Mouse (Mus musculus) midbrain, embryonic 16.5 days (tissue): ENCODE measurements around the gene Hsf5. TPM values are rescaled to one million over a fixed set of nuclear protein-coding genes. Genes with fewer than 3 reads are reported as not detected.

Source experiments
- ATAC-seq: fragments of 200-750 bp; cut with Nextera tagmentation; 2 replicates; pipeline ENCODE4 v1.8.0; 2017; ENCODE audit warnings: moderate TSS enrichment
- H3K27ac ChIP-seq: fragments of 300-500 bp; sonication (generic); 2 replicates; pipeline ENCODE4 v1.5.1; 2014; ENCODE audit warnings: mild to moderate bottlenecking, low read length, mixed read lengths
- H3K27me3 ChIP-seq: fragments of 300-500 bp; sonication (generic); 2 replicates; pipeline ENCODE4 v1.6.1; 2014; ENCODE audit warnings: low read depth, low read length, mixed read lengths; ENCODE audit not compliant: control insufficient read depth, insufficient read depth
- H3K36me3 ChIP-seq: fragments of 300-500 bp; sonication (generic); 2 replicates; pipeline ENCODE4 v1.6.1; 2014; ENCODE audit warnings: mild to moderate bottlenecking, low read length, moderate library complexity, mixed read lengths; ENCODE audit not compliant: control insufficient read depth, insufficient read depth
- H3K4me1 ChIP-seq: fragments of 300-500 bp; sonication (generic); 2 replicates; pipeline ENCODE4 v1.6.1; 2014; ENCODE audit warnings: mild to moderate bottlenecking, low read length, mixed read lengths; ENCODE audit not compliant: control insufficient read depth, insufficient read depth
- H3K4me2 ChIP-seq: fragments of 300-500 bp; sonication (generic); 2 replicates; pipeline ENCODE4 v1.6.1; 2014; ENCODE audit warnings: mild to moderate bottlenecking, low read length, mixed read lengths
- H3K4me3 ChIP-seq: fragments of 300-500 bp; sonication (generic); 2 replicates; pipeline ENCODE4 v1.5.1; 2014; ENCODE audit warnings: low read depth, mild to moderate bottlenecking, low read length, moderate library complexity, mixed read lengths
- H3K9ac ChIP-seq: fragments of 300-500 bp; sonication (generic); 2 replicates; pipeline ENCODE4 v1.6.1; 2014; ENCODE audit warnings: low read depth, low read length, mixed read lengths
- H3K9me3 ChIP-seq: fragments of 300-500 bp; sonication (generic); replicated peaks from 2 replicates; pipeline ENCODE4 v1.6.1; 2014; ENCODE audit warnings: mild to moderate bottlenecking, low read length, mixed read lengths; ENCODE audit not compliant: control insufficient read depth, poor library complexity, severe bottlenecking
- WGBS: fragments of 180-500 bp; shearing (Covaris S2); extraction: QIAGEN DNeasy Blood & Tissue Kit; methylation state at CpG from one replicate; pipeline ENCODE4 v1.1.7; 2014; 5-methylcytosine and 5-hydroxymethylcytosine counted together
- polyA plus RNA-seq: library from polyadenylated mRNA; unstranded; fragments of >200 nt; fragmentation: Nextera tagmentation; extraction: Ambion mirVana; gene quantifications from 2 replicates; pipeline ENCODE4 v1.2.1, GENCODE M21; 2015

The Hsf5 gene
- polyA plus RNA-seq, 1 experiment from 2014 or later, result 0.39 TPM

- H3K27ac ChIP-seq, result no peak overlapping the region
- H3K9ac ChIP-seq, result no peak overlapping the region
- no peaks in the 10 kb centered on the region for H3K4me1 ChIP-seq
- H3K9me3 ChIP-seq, result no peaks in the 10 kb centered on the region; the same call in 1 of the 2 replicates
- H3K27me3 ChIP-seq, result no peaks in the 10 kb centered on the region
- H3K4me2 ChIP-seq, result no peak overlapping the region
- peaks cover 65% of the 10 kb centered on the region for H3K36me3 ChIP-seq
- 94% methylated on average over 5 of the region's 5 CpGs for WGBS
- no peak for ATAC-seq
- no peak overlapping the region for H3K4me3 ChIP-seq
Measured at GRCm38 (mm10) chr11:87615551-87615950, 1.4 kb upstream of the Hsf5 start.

DNA sequence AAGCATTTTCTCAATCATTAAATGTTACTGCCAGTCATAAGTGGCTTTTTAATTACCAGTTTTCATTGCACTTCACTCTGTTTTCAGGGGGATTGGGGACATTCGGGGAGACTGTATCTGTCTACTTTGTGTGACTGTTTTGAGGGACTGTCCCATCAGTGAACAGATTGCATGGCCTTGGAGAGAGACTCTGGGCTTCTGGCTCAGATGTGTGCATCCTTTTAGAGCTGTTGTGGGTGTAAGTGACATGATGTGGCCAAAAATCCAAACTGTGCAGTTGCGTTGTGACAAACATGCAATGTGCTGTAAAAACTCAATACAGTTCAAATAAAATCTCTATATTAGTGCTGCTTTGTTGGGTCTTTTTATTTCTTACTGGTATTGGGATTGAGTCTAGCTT, 1.0 kb upstream of the Hsf5 start:
- Histone ChIP-seq H3K36me3 (peaks cover 61% of the 10 kb centered on the region), H3K9me3 (no peaks in the 10 kb centered on the region; the same call in 1 of the 2 replicates), H3K4me2 (no peak overlapping the region), H3K4me3 (no peak overlapping the region), H3K4me1 (no peaks in the 10 kb centered on the region), H3K27ac (no peak overlapping the region), H3K9ac (no peak overlapping the region), H3K27me3 (no peaks in the 10 kb centered on the region)
- ATAC-seq, result no peak
- 98% methylated on average over 2 of the region's 2 CpGs for WGBS

- no peak overlapping the region for H3K4me2 ChIP-seq
- no peak overlapping the region for H3K27ac ChIP-seq
- no peak overlapping the region for H3K4me3 ChIP-seq
- peaks cover 46% of the 10 kb centered on the region for H3K36me3 ChIP-seq
- ATAC-seq, result no peak
- H3K27me3 ChIP-seq, result no peaks in the 10 kb centered on the region
- H3K9ac ChIP-seq, result no peak overlapping the region
- 94% methylated on average over 31 of the region's 32 CpGs for WGBS
- no peaks in the 10 kb centered on the region; the same call in 1 of the 2 replicates for H3K9me3 ChIP-seq
- H3K4me1 ChIP-seq, result no peaks in the 10 kb centered on the region
Measured at GRCm38 (mm10) chr11:87617606-87618005, 642 bp downstream of the Hsf5 start.

DNA sequence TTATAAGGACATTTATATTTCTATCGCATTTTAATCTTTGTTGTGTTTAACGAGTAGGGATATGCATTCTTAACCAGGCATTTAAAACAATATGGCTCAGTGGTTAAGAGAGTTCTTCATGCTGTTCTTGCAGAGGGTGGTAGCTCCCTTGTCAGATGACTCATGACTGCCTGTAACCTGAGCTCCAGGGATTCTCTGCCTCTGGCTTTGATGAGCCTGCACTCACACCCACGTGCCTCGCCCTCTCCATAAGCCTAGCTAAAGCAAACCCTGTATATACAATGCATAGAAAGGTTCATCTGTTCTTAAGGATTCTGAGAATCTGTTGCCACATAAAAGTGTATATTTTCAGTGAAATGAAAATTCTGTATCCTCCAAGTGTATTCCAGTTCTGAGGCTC, 6.2 kb downstream of the Hsf5 start:
- ATAC-seq, result no peak
- 87% methylated on average over 4 of the region's 4 CpGs for WGBS
- Histone ChIP-seq H3K4me1 (no peaks in the 10 kb centered on the region), H3K4me2 (no peak overlapping the region), H3K4me3 (no peak overlapping the region), H3K36me3 (peaks cover 14% of the 10 kb centered on the region; the same call in 1 of the 2 replicates), H3K9me3 (no peaks in the 10 kb centered on the region), H3K9ac (no peak overlapping the region), H3K27ac (no peak overlapping the region), H3K27me3 (no peaks in the 10 kb centered on the region)

GRCm38 (mm10) chr11:87629859-87630258, 12.9 kb downstream of the Hsf5 start:
- H3K9me3 ChIP-seq, result no peaks in the 10 kb centered on the region
- H3K36me3 ChIP-seq, result no peaks in the 10 kb centered on the region; the same call in 1 of the 2 replicates
- ATAC-seq, result no peak
- H3K27me3 ChIP-seq, result no peaks in the 10 kb centered on the region
- WGBS, result 33% methylated on average over 10 of the region's 10 CpGs
- H3K9ac ChIP-seq, result no peak overlapping the region
- H3K27ac ChIP-seq, result no peak overlapping the region
- H3K4me1 ChIP-seq, result no peaks in the 10 kb centered on the region
- H3K4me2 ChIP-seq, result no peak overlapping the region
- H3K4me3 ChIP-seq, result no peak overlapping the region

- peaks cover 7% of the 10 kb centered on the region for H3K4me1 ChIP-seq
- peak overlapping the region; percentile 77 for H3K9ac ChIP-seq
- H3K9me3 ChIP-seq, result no peaks in the 10 kb centered on the region
- peak overlapping the region; percentile 80 for H3K4me2 ChIP-seq
- peak overlapping the region; percentile 43 for H3K4me3 ChIP-seq
- 11% methylated on average over 2 of the region's 2 CpGs for WGBS
- ATAC-seq, result no peak
- H3K36me3 ChIP-seq, result peaks cover 6% of the 10 kb centered on the region; the same call in 1 of the 2 replicates
- no peaks in the 10 kb centered on the region for H3K27me3 ChIP-seq
- no peak overlapping the region for H3K27ac ChIP-seq
Measured at GRCm38 (mm10) chr11:87638793-87639192, 21.8 kb downstream of the Hsf5 start.

DNA sequence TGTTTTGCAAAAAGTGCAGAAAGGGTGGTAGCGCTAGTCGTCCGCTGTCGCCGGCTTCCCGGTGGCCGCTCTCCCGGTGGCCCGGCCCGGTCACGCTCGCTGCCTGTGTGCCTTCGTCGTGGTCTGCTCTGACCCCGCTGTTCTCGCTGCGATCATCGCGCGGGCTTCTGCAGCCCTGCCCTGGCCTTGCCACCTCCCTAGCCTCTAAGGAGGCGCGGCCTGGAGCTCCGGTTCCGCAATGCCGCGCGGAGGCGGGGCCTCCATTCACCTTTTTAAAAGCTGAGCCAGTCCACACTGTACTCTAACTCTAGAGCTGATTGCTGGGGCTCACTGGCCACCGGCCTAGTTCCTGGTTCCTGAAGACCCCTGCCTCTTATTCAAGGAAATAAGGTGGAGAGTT, 22.2 kb downstream of the Hsf5 start:
- peaks cover 7% of the 10 kb centered on the region for H3K4me1 ChIP-seq
- no peak overlapping the region for H3K27ac ChIP-seq
- ATAC-seq, result 0 out of 2 replicates have a peak, but pooled peaks have one; percentile 25
- peak overlapping the region; percentile 43 for H3K4me3 ChIP-seq
- peaks cover 6% of the 10 kb centered on the region; the same call in 1 of the 2 replicates for H3K36me3 ChIP-seq
- H3K27me3 ChIP-seq, result no peaks in the 10 kb centered on the region
- H3K4me2 ChIP-seq, result peak overlapping the region; percentile 80
- WGBS, result under 1% methylated on average over 29 of the region's 29 CpGs
- peak overlapping the region; percentile 77 for H3K9ac ChIP-seq
- H3K9me3 ChIP-seq, result no peaks in the 10 kb centered on the region

GRCm38 (mm10) chr11:87642865-87643264, 25.9 kb downstream of the Hsf5 start:
- no peak overlapping the region for H3K27ac ChIP-seq
- ATAC-seq, result no peak
- H3K4me3 ChIP-seq, result no peak overlapping the region
- H3K4me1 ChIP-seq, result peaks cover 7% of the 10 kb centered on the region
- H3K4me2 ChIP-seq, result no peak overlapping the region
- no peaks in the 10 kb centered on the region for H3K27me3 ChIP-seq
- H3K36me3 ChIP-seq, result 0 out of 2 replicates have a peak, but pooled peaks cover 3% of the 10 kb centered on the region
- no peaks in the 10 kb centered on the region for H3K9me3 ChIP-seq
- H3K9ac ChIP-seq, result no peak overlapping the region

DNA sequence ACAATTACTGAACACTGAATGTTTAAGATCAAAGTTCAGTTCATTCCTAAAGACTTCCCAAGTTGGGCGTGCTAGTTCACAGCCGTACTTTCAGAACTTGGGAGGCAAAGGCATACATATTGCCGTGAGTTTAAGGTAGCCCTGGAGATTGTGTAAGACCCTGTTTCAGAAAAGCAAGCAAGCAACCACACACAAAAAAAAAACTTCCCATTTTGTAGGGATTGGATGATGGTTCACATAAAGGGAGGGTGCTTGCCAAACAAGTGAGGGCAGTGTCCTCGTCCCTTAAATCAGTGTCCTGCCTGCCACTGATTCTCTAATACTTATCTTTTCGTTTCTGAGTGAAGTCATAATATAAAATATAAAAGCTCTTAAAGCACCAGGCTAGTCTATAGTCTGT, 37.7 kb downstream of the Hsf5 start:
- no peak for ATAC-seq
- H3K27ac ChIP-seq, result no peak overlapping the region
- H3K9me3 ChIP-seq, result no peaks in the 10 kb centered on the region
- no peak overlapping the region for H3K4me2 ChIP-seq
- H3K4me1 ChIP-seq, result no peaks in the 10 kb centered on the region
- no peaks in the 10 kb centered on the region for H3K36me3 ChIP-seq
- H3K27me3 ChIP-seq, result no peaks in the 10 kb centered on the region
- H3K9ac ChIP-seq, result no peak overlapping the region
- WGBS, result 82% methylated on average over 5 of the region's 5 CpGs
- no peak overlapping the region for H3K4me3 ChIP-seq
